Mouse (Mus musculus) thymus, adult 2 months (tissue): ENCODE data around the gene Urb1.

Experiments used
- CTCF ChIP-seq: fragments of 200-500 bp; IDR thresholded peaks from 2 replicates; pipeline ENCODE4 v1.5.1; 2012; ENCODE audit warnings: mild to moderate bottlenecking, control low read depth, low read length, moderate library complexity, borderline replicate concordance; ENCODE audit not compliant: control insufficient read depth, poor library complexity, insufficient read depth; ENCODE audit errors: extremely low read depth
- POLR2A ChIP-seq: fragments of 200-500 bp; IDR thresholded peaks from 2 replicates; pipeline ENCODE4 v1.6.1; 2012; ENCODE audit warnings: mild to moderate bottlenecking, low read length, control low read depth, moderate library complexity; ENCODE audit not compliant: control insufficient read depth, poor library complexity, insufficient read depth; ENCODE audit errors: extremely low read depth

DNA sequence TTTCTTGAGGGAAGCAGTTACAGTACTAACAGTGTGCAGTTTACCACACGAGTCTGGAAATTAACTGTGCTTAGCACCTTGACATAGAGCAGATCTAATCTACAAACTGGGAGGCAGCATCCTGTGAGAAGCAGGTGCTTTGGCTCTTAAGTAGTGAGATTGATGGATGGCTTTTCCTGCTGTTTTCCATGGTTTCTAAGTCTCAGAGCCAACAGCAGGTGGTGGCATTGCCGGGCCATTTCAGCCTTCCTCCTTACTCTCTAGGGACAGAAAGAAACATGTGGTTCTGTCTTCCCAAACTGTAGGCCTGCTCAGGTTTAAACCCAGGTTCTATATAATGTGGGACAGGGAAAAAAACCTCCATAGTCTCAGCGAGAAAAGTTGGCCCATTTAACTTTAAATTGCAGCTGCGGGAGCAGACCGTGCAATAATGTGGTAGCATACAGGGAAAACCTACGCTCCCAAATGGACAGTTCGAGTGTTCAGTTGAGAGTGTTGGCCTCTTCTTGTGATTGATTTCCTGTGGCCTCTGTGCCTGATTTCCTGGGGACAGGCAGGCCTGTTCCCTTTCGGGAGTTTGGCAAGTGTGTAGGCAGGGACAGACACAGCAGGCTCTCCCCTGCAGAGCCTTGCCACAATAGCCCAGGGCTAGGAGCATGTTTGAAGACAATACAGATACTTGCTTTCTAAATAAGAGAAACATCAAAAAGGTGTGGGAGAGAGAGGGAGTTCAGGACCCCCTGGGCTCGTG, 23.0 kb upstream of the Urb1 start:
- TF ChIP-seq POLR2A = no peak
- TF ChIP-seq CTCF = no peak
